Mouse (Mus musculus): ENCODE results near the gene Esam.

Gene Esam

GRCm38 (mm10) chr9:37527396-37528224, at the start of gene Esam:
Esam (plus strand) TSS chr9:37528078.
- in situ Hi-C loops (cut with MboI; ENCODE audit: low pct_unique_long_range_greater_than_20kb in 1 of 2, low sequenced_read_pairs in 2 of 2, unreplicated experiment in 1 of 2), result no loop called here

DNA sequence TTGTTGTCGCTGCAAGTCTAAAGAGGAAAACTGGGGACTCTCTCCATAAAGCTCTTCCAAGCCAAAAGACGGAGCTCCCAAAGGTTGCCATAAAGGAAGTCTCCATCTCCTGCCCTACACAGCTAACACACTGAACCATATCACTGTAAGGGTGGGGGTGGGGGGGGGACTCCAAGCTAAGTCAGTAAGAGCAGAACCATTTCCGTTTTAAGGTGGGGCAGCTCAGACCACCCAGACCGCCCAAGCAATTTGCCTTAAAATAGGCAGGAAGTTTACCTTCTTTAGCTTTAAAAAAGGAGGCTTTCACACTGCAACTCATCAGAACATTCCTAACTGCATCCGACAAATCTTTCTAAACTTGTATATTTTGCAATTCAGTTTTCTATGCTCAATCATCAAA, 42.7 kb upstream of the Esam start:
- in situ Hi-C loops (cut with MboI; ENCODE audit: low pct_unique_long_range_greater_than_20kb in 1 of 2, low sequenced_read_pairs in 2 of 2, unreplicated experiment in 1 of 2), result no loop called here

- in situ Hi-C loops (cut with MboI; ENCODE audit: low pct_unique_long_range_greater_than_20kb in 1 of 2, low sequenced_read_pairs in 2 of 2, unreplicated experiment in 1 of 2), result no loop called here
Measured at GRCm38 (mm10) chr9:37488041-37488440, 39.8 kb upstream of the Esam start.

DNA sequence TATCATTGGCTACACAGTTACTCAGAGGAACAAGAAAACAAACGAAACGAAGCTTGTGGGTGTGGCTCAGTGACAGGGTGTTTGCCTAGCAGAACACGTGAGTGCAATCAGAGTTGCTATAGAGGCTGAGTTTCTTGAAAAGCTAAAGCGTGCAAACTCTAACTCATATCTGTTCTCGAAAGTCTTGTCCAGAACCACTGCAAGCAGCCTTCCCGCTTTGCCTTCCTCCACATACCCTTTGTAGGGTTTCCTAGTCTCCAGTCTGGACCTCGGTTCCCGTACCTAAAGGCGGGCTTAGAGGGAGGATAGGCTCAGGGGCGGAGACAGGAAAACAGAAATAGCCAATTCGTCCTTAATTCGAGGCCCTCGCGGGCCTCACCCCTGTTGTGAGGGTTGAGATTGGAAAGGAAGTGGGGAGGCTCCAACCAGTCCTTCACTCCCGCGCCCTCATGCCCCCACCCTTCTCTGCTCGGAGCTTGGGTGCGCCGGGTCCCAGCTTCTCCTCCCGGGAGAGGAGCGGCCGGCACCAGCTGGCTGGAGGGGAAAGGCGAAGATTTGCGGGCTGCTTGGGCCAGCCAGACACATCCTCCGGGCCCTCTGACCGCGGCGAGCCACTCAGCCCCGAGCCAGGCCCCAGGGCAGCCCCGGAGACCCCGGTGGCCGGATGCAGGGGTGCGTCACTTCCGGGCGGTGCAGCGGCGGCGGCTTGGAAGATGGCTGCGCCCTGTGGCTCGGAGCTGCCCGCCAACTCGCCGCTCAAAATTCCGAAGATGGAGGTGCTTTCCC, 39.1 kb upstream of the Esam start, which contains the start of gene Msantd2:
Gene Msantd2 (plus strand): TSS at position 709 of the 786 bp plus-strand sequence.
- in situ Hi-C loops (cut with MboI; ENCODE audit: low pct_unique_long_range_greater_than_20kb in 1 of 2, low sequenced_read_pairs in 2 of 2, unreplicated experiment in 1 of 2), result no loop called here

DNA sequence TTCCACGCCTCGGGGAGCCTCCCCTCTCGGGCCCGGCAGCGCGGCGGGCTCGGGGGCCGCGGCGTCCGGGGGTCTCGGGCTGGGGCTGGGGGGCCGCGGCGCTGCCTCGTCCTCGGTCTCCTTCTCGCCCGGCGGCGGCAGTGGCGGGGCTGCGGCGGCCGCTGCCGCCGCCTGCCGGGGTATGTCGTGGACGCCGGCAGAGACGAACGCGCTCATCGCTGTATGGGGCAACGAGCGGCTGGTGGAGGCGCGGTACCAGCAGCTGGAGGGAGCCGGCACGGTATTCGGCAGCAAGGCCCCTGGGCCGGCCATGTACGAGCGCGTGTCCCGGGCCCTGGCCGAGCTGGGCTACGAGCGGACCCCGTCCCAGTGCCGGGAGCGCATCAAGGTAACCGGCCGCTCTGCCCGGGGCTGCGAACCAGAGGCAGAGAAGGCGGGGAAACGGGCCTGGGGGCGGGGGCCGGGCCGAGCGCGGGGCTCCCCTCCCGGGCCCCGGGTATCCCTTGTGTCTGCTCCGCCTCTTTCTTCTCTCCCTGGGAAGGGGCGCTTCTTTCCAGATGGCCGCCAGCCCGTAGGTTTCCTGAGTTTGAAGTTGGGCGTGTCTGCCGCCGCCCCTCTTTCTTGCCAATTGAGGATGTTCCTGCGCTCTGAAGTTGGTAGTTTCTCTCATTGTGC, 38.3 kb upstream of the Esam start:
- in situ Hi-C loops (cut with MboI; ENCODE audit: low pct_unique_long_range_greater_than_20kb in 1 of 2, low sequenced_read_pairs in 2 of 2, unreplicated experiment in 1 of 2), result no loop called here

DNA sequence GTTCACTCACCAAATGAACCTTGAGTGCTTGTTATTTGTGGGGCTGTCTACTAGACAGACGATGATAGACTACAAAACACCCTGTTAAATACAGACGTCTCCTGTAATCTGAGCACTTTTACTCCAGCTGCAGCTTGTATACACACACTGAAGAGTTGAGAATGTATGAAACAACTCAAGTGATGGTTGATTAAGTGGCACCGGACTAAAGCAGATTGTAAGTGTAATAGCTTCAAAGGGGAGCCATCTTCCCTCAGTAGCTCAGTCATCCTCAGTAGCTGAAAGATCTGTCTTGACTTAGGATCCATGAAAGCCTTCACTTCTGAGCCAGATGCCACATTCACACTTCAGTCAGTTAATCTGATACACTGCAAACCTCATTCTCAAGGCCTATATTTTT, 32.1 kb upstream of the Esam start:
- in situ Hi-C loops (cut with MboI; ENCODE audit: low pct_unique_long_range_greater_than_20kb in 1 of 2, low sequenced_read_pairs in 2 of 2, unreplicated experiment in 1 of 2), result no loop called here

DNA sequence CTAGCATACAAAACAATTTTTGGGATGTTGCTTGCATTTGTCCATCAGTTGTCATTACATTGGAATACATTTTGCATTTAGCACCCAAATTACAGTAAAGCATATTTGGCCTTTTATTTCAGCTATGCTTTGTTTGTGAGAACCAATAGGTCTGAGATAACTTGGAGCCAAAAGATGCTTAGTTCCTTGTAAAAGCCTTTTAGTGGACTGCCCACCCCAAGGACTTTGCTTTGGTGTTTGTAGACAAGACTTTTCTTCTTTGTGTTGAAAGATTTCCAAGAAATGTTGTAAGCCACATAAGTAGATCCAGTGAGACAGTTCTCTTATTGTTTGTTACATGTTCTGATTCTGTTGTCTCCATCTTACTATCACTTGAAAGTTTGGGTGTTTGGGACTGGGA, 31.6 kb upstream of the Esam start:
- in situ Hi-C loops (cut with MboI; ENCODE audit: low pct_unique_long_range_greater_than_20kb in 1 of 2, low sequenced_read_pairs in 2 of 2, unreplicated experiment in 1 of 2), result no loop called here

DNA sequence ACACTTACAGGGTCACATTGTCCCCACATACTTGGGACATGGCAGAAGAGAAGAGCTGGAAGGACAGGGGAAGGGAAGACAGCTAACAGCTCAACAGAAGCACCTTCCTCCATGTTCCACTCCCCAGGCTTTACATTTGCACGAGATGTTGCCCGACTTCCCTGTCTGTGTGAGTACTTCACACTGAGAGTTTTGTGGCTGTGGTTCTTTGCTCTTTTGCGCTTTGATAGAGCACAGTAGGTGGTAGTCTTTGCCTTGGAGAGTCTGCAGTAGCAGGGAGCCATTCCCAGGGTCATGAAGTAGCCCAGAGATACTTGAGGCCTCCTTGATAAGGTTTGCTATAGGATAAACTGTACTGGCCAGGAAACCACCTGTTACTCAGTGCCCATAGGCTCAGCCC, 27.7 kb upstream of the Esam start:
- in situ Hi-C loops (cut with MboI; ENCODE audit: low pct_unique_long_range_greater_than_20kb in 1 of 2, low sequenced_read_pairs in 2 of 2, unreplicated experiment in 1 of 2), result no loop called here

- in situ Hi-C loops (cut with MboI; ENCODE audit: low pct_unique_long_range_greater_than_20kb in 1 of 2, low sequenced_read_pairs in 2 of 2, unreplicated experiment in 1 of 2), result no loop called here
Measured at GRCm38 (mm10) chr9:37501170-37501569, 26.7 kb upstream of the Esam start.

- in situ Hi-C loops (cut with MboI; ENCODE audit: low pct_unique_long_range_greater_than_20kb in 1 of 2, low sequenced_read_pairs in 2 of 2, unreplicated experiment in 1 of 2), result no loop called here
Measured at GRCm38 (mm10) chr9:37504348-37504747, 23.5 kb upstream of the Esam start.

- in situ Hi-C loops (cut with MboI; ENCODE audit: low pct_unique_long_range_greater_than_20kb in 1 of 2, low sequenced_read_pairs in 2 of 2, unreplicated experiment in 1 of 2), result no loop called here
Measured at GRCm38 (mm10) chr9:37506023-37506422, 21.9 kb upstream of the Esam start.

- in situ Hi-C loops (cut with MboI; ENCODE audit: low pct_unique_long_range_greater_than_20kb in 1 of 2, low sequenced_read_pairs in 2 of 2, unreplicated experiment in 1 of 2), result no loop called here
Measured at GRCm38 (mm10) chr9:37512097-37512496, 15.8 kb upstream of the Esam start.

GRCm38 (mm10) chr9:37514456-37514855, 13.4 kb upstream of the Esam start:
- in situ Hi-C loops (cut with MboI; ENCODE audit: low pct_unique_long_range_greater_than_20kb in 1 of 2, low sequenced_read_pairs in 2 of 2, unreplicated experiment in 1 of 2), result no loop called here

GRCm38 (mm10) chr9:37517467-37517866, 10.4 kb upstream of the Esam start:
- in situ Hi-C loops (cut with MboI; ENCODE audit: low pct_unique_long_range_greater_than_20kb in 1 of 2, low sequenced_read_pairs in 2 of 2, unreplicated experiment in 1 of 2), result no loop called here

DNA sequence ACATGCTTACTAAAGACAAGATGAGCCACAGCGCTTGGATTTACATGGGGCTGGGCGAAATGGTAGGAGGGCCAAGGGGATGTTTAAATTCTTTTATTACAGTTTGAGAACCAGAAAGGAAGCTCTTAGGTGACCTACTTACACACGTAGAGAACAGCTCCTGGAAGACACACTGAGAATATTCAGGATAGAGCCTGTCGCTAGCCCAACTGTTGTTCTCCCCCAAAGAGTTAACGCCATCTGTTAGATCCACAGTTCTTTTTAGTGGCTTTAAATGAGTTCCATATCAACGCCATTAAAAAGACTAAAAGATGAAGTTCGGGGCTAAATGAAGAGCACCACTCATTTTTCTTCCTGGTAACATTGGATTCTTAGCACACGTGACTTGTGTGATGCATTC, 8.9 kb upstream of the Esam start:
- in situ Hi-C loops (cut with MboI; ENCODE audit: low pct_unique_long_range_greater_than_20kb in 1 of 2, low sequenced_read_pairs in 2 of 2, unreplicated experiment in 1 of 2), result no loop called here

DNA sequence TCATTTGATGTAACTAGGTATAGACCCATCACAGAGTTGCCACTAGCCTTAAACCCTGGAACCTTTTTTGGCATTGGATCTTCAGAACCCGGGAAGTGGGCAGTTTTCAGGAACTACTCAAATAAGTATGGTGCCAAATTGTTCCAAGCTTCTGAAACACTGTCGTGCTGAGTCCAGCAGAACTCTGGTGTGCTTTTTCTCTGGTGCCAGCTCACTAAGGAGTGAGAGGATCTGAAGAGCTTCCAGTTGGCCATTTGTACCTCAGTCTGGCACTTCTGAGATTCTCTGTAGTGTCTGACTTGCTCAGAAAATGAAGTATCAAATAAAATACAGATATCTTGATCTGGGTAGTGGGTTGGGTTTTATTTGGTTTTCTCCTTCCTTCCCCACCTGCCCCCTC, 7.9 kb upstream of the Esam start:
- in situ Hi-C loops (cut with MboI; ENCODE audit: low pct_unique_long_range_greater_than_20kb in 1 of 2, low sequenced_read_pairs in 2 of 2, unreplicated experiment in 1 of 2), result no loop called here

- in situ Hi-C loops (cut with MboI; ENCODE audit: low pct_unique_long_range_greater_than_20kb in 1 of 2, low sequenced_read_pairs in 2 of 2, unreplicated experiment in 1 of 2), result no loop called here
Measured at GRCm38 (mm10) chr9:37525461-37525860, 2.4 kb upstream of the Esam start.

GRCm38 (mm10) chr9:37526443-37527395, 1.2 kb upstream of the Esam start:
- in situ Hi-C loops (cut with MboI; ENCODE audit: low pct_unique_long_range_greater_than_20kb in 1 of 2, low sequenced_read_pairs in 2 of 2, unreplicated experiment in 1 of 2), result no loop called here

Measured in mouse embryonic stem cell (cell line).